Mouse (Mus musculus) intestine, embryonic 15.5 days (tissue): ENCODE data around the gene Dcst2. TPM values are rescaled to one million over a fixed set of nuclear protein-coding genes. Genes with fewer than 3 reads are reported as not detected.

Experiments used
- ATAC-seq: fragments of 200-750 bp; cut with Nextera tagmentation; 2 replicates; pipeline ENCODE4 v1.8.0; 2017; ENCODE audit warnings: moderate TSS enrichment, moderate library complexity
- H3K27ac ChIP-seq: fragments of 300-500 bp; sonication (generic); 2 replicates; pipeline ENCODE4 v1.5.1; 2015; ENCODE audit warnings: mild to moderate bottlenecking, inconsistent platforms
- H3K27me3 ChIP-seq: fragments of 300-500 bp; sonication (generic); replicated peaks from 2 replicates; pipeline ENCODE4 v1.6.1; 2015; ENCODE audit warnings: inconsistent platforms
- H3K36me3 ChIP-seq: fragments of 300-500 bp; sonication (generic); 2 replicates; pipeline ENCODE4 v1.6.1; 2015; ENCODE audit warnings: inconsistent platforms
- H3K4me1 ChIP-seq: fragments of 300-500 bp; sonication (generic); replicated peaks from 2 replicates; pipeline ENCODE4 v1.6.1; 2015; ENCODE audit warnings: inconsistent platforms
- H3K4me2 ChIP-seq: fragments of 300-500 bp; sonication (generic); replicated peaks from 2 replicates; pipeline ENCODE4 v1.6.1; 2015; ENCODE audit warnings: mild to moderate bottlenecking, inconsistent platforms
- H3K4me3 ChIP-seq: fragments of 300-500 bp; sonication (generic); replicated peaks from 2 replicates; pipeline ENCODE4 v1.5.1; 2015; ENCODE audit warnings: inconsistent platforms
- H3K9ac ChIP-seq: fragments of 300-500 bp; sonication (generic); 2 replicates; pipeline ENCODE4 v1.6.1; 2015; ENCODE audit warnings: inconsistent platforms
- H3K9me3 ChIP-seq: fragments of 300-500 bp; sonication (generic); 2 replicates; pipeline ENCODE4 v1.6.1; 2016; ENCODE audit warnings: inconsistent platforms
- WGBS: fragments of 180-500 bp; shearing (Covaris S2); methylation state at CpG from one replicate; pipeline ENCODE4 v1.1.7; 2015; 5-methylcytosine and 5-hydroxymethylcytosine counted together
- polyA plus RNA-seq: library from polyadenylated mRNA; unstranded; fragments of >200 nt; fragmentation: Nextera tagmentation; extraction: Ambion mirVana; gene quantifications from 2 replicates; pipeline ENCODE4 v1.2.1, GENCODE M21; 2015

Dcst2 gene
- polyA plus RNA-seq, 1 experiment from 2014 or later = 1.5 TPM

GRCm38 (mm10) chr3:89384331-89385076 is 22.7 kb downstream of the Dcst2 start:
- Histone ChIP-seq H3K4me2 (peak overlapping the region; percentile 62; the same call in 1 of the 2 replicates), H3K9ac (0 out of 2 replicates have a peak overlapping the region, but pooled peaks have one; percentile 3), H3K9me3 (no peaks in the 10 kb centered on the region), H3K4me3 (no peak overlapping the region), H3K4me1 (peaks cover 54% of the 10 kb centered on the region), H3K36me3 (peaks cover 7% of the 10 kb centered on the region; the same call in 1 of the 2 replicates), H3K27me3 (no peaks in the 10 kb centered on the region), H3K27ac (no peak overlapping the region)
- WGBS = 71% methylated on average over 12 of the region's 12 CpGs
- no peak for ATAC-seq

GRCm38 (mm10) chr3:89385451-89385850 is 23.7 kb downstream of the Dcst2 start:
- Histone ChIP-seq H3K4me3 (no peak overlapping the region), H3K36me3 (no peaks in the 10 kb centered on the region; the same call in 1 of the 2 replicates), H3K4me2 (peak overlapping the region; percentile 62), H3K27ac (no peak overlapping the region), H3K9me3 (no peaks in the 10 kb centered on the region), H3K9ac (peak overlapping the region; percentile 27; the same call in 1 of the 2 replicates), H3K27me3 (no peaks in the 10 kb centered on the region), H3K4me1 (peaks cover 57% of the 10 kb centered on the region)
- no peak for ATAC-seq
- WGBS = 46% methylated on average over 11 of the region's 11 CpGs

DNA sequence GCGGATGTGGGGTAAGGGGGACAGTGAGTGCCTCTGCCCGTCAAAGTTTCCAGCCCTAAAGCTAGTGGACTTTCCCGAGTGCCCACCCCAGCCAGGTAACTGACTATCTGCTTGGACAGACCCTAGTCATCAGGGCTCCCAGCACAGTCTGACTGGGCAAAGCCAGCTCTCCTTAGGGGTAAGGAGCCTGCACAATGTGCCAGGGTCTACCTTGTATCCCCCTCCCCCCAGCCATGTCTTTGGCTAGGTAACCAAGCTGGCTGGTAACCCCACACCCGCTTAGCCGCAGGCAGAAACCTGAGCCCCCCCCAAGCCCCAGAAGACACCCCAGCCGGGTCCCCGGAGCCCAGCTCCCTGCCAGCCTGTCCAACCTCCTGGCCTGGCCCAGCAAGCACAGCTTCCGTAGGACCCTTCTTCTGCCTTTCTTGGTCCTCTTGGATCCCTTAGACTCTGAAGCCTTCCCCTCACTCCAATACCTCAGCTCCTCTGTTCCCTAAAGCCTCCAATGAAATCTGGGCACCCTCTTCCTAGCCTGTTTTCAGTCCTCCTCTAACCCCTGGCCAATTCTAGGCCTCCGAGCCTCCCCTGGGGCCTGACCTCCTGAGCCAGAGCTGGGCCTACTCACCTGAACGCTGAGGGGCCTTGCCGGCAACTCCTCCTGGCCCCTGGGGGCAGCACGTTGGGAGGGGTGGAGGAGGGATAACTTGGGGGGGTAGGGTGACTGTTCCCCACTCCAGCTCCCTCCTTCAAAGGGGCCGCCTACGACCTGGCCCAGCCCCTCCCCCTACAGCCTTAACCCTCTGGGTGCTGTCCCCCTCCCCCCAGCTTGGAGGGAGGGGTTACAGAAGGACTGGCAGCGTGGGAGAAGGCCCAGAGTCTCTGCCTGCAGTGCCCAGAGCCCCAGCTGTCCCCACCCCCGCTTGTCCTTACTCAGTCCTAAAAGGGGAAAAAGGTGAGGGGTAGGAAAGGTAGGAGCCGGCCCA is 25.0 kb downstream of the Dcst2 start:
- H3K4me3 ChIP-seq = peak overlapping the region; percentile 23
- no peaks in the 10 kb centered on the region; the same call in 1 of the 2 replicates for H3K36me3 ChIP-seq
- peak overlapping the region; percentile 92 for H3K27ac ChIP-seq
- peaks cover 68% of the 10 kb centered on the region for H3K4me1 ChIP-seq
- peak overlapping the region; percentile 31; the same call in 1 of the 2 replicates for H3K9ac ChIP-seq
- H3K4me2 ChIP-seq = peak overlapping the region; percentile 62
- no peaks in the 10 kb centered on the region for H3K27me3 ChIP-seq
- no peaks in the 10 kb centered on the region for H3K9me3 ChIP-seq
- 53% methylated on average over 17 of the region's 17 CpGs for WGBS
- no peak for ATAC-seq

DNA sequence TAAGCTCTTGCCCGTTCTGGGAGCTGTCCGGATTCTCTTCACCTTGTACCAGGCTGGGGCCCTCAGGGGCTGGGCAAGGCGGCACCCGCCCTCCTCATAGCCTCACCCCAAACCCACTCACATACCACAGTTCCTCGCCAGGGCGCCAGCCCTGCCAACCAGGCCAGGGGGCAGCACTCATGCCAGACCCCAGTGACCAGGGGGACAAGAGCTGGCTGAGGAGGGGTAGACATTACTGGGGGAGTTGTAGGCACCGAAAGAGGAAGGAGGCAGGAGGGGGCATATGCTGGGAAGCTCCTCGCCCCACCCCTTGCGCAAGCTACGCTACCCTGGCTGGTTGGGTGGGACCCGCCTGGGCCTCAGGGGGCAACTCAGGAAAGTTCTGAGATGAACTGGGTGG is 25.9 kb downstream of the Dcst2 start:
- 59% methylated on average over 11 of the region's 11 CpGs for WGBS
- Histone ChIP-seq H3K4me3 (peak overlapping the region; percentile 23), H3K9ac (peak overlapping the region; percentile 31)

DNA sequence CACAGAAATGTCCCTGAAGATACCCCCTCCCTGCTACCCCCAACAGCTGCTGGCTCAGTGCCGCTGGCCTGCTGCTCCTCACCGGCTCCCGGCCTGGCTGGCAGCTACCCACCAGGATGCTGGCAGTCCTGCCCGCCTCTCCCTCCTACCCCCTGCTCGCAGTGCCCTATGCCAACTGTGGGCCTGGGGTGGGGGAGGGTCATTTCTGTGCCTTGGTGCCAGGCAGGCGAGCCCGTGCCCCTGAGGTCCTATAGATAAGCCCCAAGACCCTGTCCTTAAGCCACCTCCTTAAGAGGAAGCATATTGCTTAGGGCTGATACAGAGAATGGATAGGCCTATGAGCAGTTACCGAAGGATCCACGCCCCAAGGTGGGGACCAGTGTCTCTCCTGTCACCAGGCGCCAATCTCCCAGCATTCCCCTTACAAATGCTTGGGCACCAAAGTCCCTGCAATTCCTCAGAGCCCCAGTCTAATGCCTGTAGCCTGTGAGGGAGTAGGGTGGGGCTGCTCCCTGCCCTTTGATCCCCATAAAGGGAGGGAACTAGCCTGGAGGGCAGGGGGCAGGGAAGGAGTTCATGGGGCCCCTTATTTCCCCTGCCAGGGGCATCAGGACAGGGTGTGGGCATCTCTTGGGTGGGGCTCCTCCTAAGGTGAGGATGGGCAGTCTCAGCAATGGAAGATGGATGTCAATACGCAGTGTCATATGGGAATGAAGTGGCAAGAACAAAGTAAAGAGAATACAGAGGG is 26.5 kb downstream of the Dcst2 start:
- 65% methylated on average over 11 of the region's 11 CpGs for WGBS
- Histone ChIP-seq H3K4me3 (peak overlapping the region; percentile 19), H3K9ac (no peak overlapping the region), H3K36me3 (no peaks in the 10 kb centered on the region; the same call in 1 of the 2 replicates), H3K4me1 (peaks cover 78% of the 10 kb centered on the region), H3K27me3 (no peaks in the 10 kb centered on the region), H3K4me2 (peak overlapping the region; percentile 62), H3K9me3 (no peaks in the 10 kb centered on the region), H3K27ac (peak overlapping the region; percentile 92)
- ATAC-seq = peak; percentile 80

More for the DNA sequence above, 25.9 kb downstream of the Dcst2 start:
- Histone ChIP-seq H3K36me3 (no peaks in the 10 kb centered on the region; the same call in 1 of the 2 replicates), H3K4me1 (peaks cover 74% of the 10 kb centered on the region), H3K27me3 (no peaks in the 10 kb centered on the region), H3K9me3 (no peaks in the 10 kb centered on the region), H3K27ac (peak overlapping the region; percentile 92), H3K4me2 (peak overlapping the region; percentile 62)
- no peak for ATAC-seq

DNA sequence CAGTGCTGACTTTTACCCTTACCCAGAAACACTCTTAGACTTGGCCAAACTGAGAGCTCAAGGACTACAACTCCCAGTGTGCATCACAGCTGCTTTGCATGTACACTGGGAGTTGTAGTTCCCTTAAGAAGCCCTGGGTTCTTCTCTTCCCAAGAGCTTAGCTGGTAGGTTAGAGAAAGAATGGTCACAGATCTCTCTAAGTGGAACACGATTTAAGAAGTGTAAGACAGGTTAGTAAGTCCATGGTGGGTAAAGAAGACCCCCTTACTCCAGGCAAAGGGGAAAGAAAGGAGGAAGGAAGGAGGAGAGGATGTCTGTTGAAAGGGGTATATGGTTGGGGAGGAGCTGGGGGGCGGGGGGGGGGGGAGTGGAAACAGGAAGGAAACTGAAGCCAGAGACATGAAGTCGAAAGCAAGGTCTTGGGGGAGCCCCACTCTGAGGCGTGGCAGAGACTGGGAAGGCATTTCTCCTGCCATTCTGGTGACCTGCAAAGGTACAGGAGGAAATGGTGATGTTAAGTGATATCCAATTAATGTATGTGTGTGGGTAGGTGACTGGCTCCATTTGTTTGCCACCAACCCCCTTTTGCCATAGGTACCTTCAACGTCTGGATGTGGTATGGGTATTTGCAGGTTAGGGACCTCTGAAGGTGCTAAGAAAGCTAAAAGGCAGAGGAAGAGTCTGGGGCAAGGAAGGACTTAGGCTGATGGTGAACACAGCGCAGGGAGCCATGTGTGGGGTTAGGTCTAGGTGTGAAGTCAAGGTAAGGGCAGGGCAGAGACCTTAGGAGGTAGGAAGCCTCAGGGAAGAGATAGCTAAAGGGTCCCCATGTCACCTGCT is 27.3 kb downstream of the Dcst2 start:
- peak overlapping the region; percentile 92 for H3K4me2 ChIP-seq

DNA sequence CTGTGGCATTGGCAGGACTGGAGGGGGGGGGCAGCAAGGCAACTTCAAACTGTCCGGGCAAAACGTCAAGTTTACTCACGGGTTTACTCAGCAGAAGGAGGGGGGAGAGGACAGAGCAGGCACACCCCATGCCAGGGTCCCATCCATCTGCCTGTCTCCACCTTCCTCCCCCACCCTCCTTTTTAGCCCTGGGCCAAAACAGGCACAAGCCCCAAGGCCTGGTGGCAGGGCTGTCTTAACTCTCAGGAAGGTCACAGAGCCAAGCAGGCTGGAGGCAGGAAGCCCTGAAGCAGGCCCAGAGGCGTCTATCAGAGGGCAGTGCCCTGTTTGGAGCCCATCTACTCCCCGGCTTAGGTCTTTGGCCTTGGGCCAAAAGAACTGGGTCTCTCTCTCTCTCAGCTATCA is 28.3 kb downstream of the Dcst2 start:
- 34% methylated on average over 5 of the region's 5 CpGs for WGBS
- Histone ChIP-seq H3K27me3 (no peaks in the 10 kb centered on the region), H3K4me3 (peak overlapping the region; percentile 61), H3K9ac (peak overlapping the region; percentile 69), H3K4me2 (peak overlapping the region; percentile 92), H3K36me3 (no peaks in the 10 kb centered on the region), H3K27ac (peak overlapping the region; percentile 92), H3K9me3 (no peaks in the 10 kb centered on the region), H3K4me1 (peaks cover 73% of the 10 kb centered on the region)
- ATAC-seq = no peak

More for the DNA sequence above, 27.3 kb downstream of the Dcst2 start:
- H3K36me3 ChIP-seq = no peaks in the 10 kb centered on the region
- ATAC-seq = peak; percentile 24
- no peak overlapping the region for H3K4me3 ChIP-seq
- 46% methylated on average over 5 of the region's 6 CpGs for WGBS
- H3K27ac ChIP-seq = peak overlapping the region; percentile 92
- H3K4me1 ChIP-seq = peaks cover 75% of the 10 kb centered on the region
- no peaks in the 10 kb centered on the region for H3K9me3 ChIP-seq
- no peaks in the 10 kb centered on the region for H3K27me3 ChIP-seq
- H3K9ac ChIP-seq = no peak overlapping the region; the same call in 1 of the 2 replicates

- H3K9ac ChIP-seq = peak overlapping the region; percentile 69
- 15% methylated on average over 19 of the region's 19 CpGs for WGBS
- peaks cover 73% of the 10 kb centered on the region for H3K4me1 ChIP-seq
- H3K4me3 ChIP-seq = peak overlapping the region; percentile 61
- no peaks in the 10 kb centered on the region for H3K9me3 ChIP-seq
- ATAC-seq = no peak
- H3K27ac ChIP-seq = peak overlapping the region; percentile 92
- peak overlapping the region; percentile 92 for H3K4me2 ChIP-seq
- H3K27me3 ChIP-seq = no peaks in the 10 kb centered on the region
- no peaks in the 10 kb centered on the region for H3K36me3 ChIP-seq
Measured at GRCm38 (mm10) chr3:89390699-89391662, 29.2 kb downstream of the Dcst2 start.

- Histone ChIP-seq H3K9ac (peak overlapping the region; percentile 69), H3K9me3 (no peaks in the 10 kb centered on the region), H3K27ac (peak overlapping the region; percentile 92), H3K4me1 (peaks cover 69% of the 10 kb centered on the region), H3K36me3 (no peaks in the 10 kb centered on the region), H3K4me2 (peak overlapping the region; percentile 92), H3K27me3 (no peaks in the 10 kb centered on the region), H3K4me3 (peak overlapping the region; percentile 61)
- ATAC-seq = no peak
- under 1% methylated on average over 55 of the region's 56 CpGs for WGBS
Measured at GRCm38 (mm10) chr3:89391663-89392511, 30.1 kb downstream of the Dcst2 start.
